Mouse (Mus musculus) midbrain, embryonic 10.5 days (tissue): Measurements from ENCODE around the gene Adam17. TPM values are rescaled to one million over a fixed set of nuclear protein-coding genes. Genes with fewer than 3 reads are reported as not detected.

Experiments used
- DNase-seq: peaks from one replicate; pipeline ENCODE4 v3.0.0-alpha.2; 2017; ENCODE audit warnings: low spot score
- H3K27ac ChIP-seq: fragments of 300-500 bp; sonication (generic); replicated peaks from 2 replicates; pipeline ENCODE4 v1.5.1; 2016; ENCODE audit warnings: mild to moderate bottlenecking
- H3K27me3 ChIP-seq: fragments of 300-500 bp; sonication (generic); 2 replicates; pipeline ENCODE4 v1.6.1; 2016; ENCODE audit warnings: low read depth, mild to moderate bottlenecking; ENCODE audit not compliant: poor library complexity, severe bottlenecking
- H3K36me3 ChIP-seq: fragments of 300-500 bp; sonication (generic); 2 replicates; pipeline ENCODE4 v1.6.1; 2016; ENCODE audit warnings: mild to moderate bottlenecking, moderate library complexity
- H3K4me1 ChIP-seq: fragments of 300-500 bp; sonication (generic); 2 replicates; pipeline ENCODE4 v1.6.1; 2016
- H3K4me3 ChIP-seq: fragments of 300-500 bp; sonication (generic); 2 replicates; pipeline ENCODE4 v1.5.1; 2016; ENCODE audit warnings: mild to moderate bottlenecking, moderate library complexity
- H3K9me3 ChIP-seq: fragments of 300-500 bp; sonication (generic); replicated peaks from 2 replicates; pipeline ENCODE4 v1.6.1; 2016; ENCODE audit warnings: mild to moderate bottlenecking
- WGBS: fragments of 180-500 bp; shearing (Covaris S2); methylation state at CpG from one replicate; pipeline ENCODE4 v1.1.7; 2016; 5-methylcytosine and 5-hydroxymethylcytosine counted together
- polyA plus RNA-seq: library from polyadenylated mRNA; unstranded; fragments of >200 nt; fragmentation: Nextera tagmentation; extraction: Ambion mirVana; gene quantifications from 2 replicates; pipeline ENCODE4 v1.2.1, GENCODE M21; 2016

Adam17 gene
- polyA plus RNA-seq, 1 experiment from 2014 or later: 42.8 TPM

DNA sequence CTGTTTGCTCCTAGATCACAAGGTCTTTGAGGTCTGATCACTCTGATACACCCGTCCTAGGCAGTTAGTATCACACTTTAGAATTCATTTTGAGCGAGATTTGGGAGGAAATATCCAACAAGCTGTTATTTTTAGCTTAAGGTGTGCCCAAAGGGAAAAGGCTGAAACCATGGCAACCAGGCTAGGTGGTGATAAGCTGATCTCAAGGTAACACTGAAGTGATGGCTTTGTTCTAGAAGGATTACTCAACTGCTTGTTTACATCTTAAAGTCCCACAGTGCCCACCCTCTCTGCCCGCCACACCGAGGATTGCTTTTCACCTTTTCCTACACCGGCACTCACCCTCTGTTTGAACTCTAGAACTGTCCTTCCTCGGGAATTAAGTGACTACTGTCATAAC is 83.8 kb downstream of the Adam17 start:
- 86% methylated on average over 6 of the region's 6 CpGs for WGBS
- Histone ChIP-seq H3K36me3 (peaks cover 65% of the 10 kb centered on the region), H3K4me3 (no peak overlapping the region), H3K9me3 (no peaks in the 10 kb centered on the region), H3K4me1 (peaks cover 15% of the 10 kb centered on the region), H3K27ac (no peak overlapping the region), H3K27me3 (no peaks in the 10 kb centered on the region)
- no peak for DNase-seq

DNA sequence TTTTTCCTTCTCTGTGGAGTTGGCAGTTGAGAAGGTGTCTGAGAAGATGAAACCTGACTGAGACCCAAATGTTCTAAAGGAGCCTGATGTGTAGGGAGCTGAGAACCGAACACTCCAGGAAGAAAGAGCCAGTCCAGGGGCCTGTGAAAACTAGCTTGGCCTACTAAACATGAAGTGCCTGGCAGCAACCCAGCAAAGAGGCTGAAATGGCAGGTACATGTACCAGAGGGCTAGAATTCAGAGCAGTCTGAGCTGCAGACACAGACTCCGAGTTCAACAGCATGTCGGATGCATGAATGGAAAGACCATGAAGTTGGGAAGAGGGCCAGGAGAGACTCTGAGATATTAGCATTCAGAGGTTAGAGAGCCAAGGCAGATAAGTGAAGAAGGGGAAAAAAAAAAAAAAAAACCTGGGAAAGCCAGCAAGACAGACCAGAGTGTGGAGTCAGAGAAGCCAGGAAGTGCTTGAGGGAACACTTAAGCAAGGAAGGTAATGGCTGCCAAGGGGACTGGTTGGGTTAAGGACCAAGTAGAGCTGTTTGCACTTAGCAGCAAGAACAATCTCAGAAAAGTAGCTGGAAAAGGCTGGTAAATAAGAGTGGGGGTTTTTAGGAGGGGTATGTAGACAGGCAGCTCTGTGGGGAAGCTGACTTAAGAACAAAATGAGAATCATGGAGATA is 84.6 kb downstream of the Adam17 start:
- Histone ChIP-seq H3K27me3 (no peaks in the 10 kb centered on the region), H3K4me3 (no peak overlapping the region), H3K36me3 (peaks cover 57% of the 10 kb centered on the region), H3K27ac (no peak overlapping the region), H3K9me3 (no peaks in the 10 kb centered on the region), H3K4me1 (peaks cover 15% of the 10 kb centered on the region)
- no peak for DNase-seq
- WGBS: 94% methylated on average over 3 of the region's 3 CpGs

DNA sequence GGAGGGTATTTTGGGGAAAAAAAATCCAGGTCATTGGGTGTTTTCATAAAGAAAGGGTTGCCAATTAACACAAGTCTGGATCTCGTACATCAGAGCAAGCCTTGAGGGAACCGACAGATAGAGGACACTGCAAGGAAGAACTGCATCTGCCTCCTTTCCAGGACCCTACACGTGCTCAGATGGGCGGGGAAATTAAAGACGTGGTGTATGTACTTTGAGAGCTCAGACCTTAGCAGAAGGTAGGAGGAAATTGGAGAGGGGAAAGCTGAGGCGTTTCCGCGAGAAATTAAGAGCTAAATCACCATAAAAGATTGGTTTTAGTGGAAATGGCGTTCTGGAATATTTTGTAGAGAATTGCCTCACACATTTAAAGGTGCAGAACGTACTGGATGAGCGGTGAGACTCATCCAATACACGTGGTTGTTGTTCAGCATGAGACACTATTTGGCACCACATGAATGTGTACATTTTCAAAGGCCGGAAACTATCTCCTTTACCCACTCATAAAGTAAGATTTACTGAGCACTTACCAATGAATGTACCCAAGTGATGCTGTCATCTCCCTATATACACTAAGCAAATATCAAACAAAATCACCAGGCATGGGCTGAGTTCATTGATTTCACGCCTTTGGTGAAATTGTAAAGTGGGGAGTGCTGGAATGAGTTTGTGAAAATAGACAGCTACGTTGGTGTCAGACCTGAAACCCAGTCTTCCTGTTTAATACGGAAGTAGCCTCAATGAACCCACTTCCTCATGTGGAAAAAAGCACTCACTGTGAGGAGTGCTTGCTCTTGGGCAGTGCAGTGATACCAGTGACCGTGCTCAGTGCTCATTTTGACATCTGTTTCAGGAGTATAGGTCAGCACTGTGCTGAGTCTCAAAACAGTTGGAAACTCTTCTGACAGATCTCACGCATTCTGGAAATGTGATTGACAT is 86.5 kb downstream of the Adam17 start:
- H3K27ac ChIP-seq: peak overlapping the region; percentile 91
- peak overlapping the region; percentile 76 for H3K4me3 ChIP-seq
- peaks cover 15% of the 10 kb centered on the region for H3K4me1 ChIP-seq
- no peaks in the 10 kb centered on the region for H3K9me3 ChIP-seq
- DNase-seq: peak; percentile 16
- 41% methylated on average over 18 of the region's 18 CpGs for WGBS
- no peaks in the 10 kb centered on the region for H3K27me3 ChIP-seq
- peaks cover 39% of the 10 kb centered on the region for H3K36me3 ChIP-seq

DNA sequence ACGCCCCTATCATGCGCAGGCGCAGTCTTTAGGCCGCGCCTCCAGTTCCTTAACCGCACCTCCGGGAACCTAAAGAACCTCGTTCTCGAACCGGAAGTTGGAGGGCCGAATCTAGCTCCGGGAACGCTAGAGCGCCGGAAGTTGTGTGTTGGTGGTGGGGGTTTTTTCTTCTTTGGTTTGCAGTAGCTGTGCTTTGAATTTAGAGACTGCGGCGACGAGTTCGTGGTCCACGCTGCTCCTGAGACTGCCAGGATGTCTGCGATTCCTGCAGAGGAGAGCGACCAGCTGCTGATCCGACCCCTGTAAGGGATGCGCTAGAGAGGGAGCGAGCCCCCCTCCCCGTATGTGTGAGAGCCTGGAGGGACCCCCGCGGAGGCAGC is 87.2 kb downstream of the Adam17 start, which contains the start of gene Itgb1bp1:
Gene Itgb1bp1, minus strand, starts transcription at position 42 of the 380 bp plus-strand sequence.
- Histone ChIP-seq H3K36me3 (peaks cover 31% of the 10 kb centered on the region), H3K4me1 (peaks cover 15% of the 10 kb centered on the region), H3K27ac (peak within 1 kb of the TSS; percentile 91), H3K9me3 (no peaks in the 10 kb centered on the region), H3K4me3 (peak within 1 kb of the TSS; percentile 76), H3K27me3 (no peaks in the 10 kb centered on the region)
- DNase-seq: peak; percentile 98
- under 1% methylated on average over 28 of the region's 28 CpGs for whole genome bisulfite sequencing

DNA sequence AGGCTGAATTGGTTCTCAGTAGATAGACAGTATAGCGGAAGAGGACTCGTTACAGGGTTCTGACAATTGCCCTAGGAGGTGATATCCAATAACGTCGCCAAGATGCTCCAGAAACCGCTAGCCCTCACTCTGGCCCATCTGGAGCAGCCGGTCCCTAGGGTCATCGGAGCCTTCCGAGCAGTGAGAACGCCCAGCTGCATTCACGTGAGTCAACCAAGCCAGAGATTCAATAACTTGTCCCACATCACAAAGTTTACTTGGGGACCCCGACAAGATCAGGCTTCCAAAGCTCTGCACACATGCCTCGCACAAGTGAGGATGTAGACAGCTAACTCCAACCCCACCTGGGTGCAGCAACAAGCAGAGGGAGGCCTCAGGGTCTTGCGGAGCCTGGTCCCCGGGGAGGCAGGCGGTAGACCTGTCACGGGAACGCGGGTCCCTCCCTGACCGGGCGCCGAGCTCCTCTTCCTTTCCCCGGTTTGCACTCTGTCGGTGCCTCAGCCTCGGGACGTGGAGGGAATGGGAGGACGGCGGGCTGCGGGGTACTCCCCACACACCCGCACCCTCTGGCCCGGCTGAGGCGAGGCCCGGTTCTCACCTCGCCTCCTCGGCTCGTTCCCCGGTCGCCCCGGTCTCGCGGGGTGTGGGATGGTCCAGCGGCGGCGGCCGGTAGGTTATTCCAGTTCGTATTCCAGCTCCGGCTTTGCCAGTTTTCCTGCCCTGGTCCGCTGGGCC is 87.8 kb downstream of the Adam17 start:
- no peak for DNase-seq
- Histone ChIP-seq H3K4me1 (peaks cover 15% of the 10 kb centered on the region), H3K27me3 (no peaks in the 10 kb centered on the region), H3K36me3 (peaks cover 26% of the 10 kb centered on the region), H3K27ac (peak overlapping the region; percentile 91), H3K9me3 (no peaks in the 10 kb centered on the region), H3K4me3 (peak overlapping the region; percentile 76)
- WGBS: under 1% methylated on average over 41 of the region's 47 CpGs

DNA sequence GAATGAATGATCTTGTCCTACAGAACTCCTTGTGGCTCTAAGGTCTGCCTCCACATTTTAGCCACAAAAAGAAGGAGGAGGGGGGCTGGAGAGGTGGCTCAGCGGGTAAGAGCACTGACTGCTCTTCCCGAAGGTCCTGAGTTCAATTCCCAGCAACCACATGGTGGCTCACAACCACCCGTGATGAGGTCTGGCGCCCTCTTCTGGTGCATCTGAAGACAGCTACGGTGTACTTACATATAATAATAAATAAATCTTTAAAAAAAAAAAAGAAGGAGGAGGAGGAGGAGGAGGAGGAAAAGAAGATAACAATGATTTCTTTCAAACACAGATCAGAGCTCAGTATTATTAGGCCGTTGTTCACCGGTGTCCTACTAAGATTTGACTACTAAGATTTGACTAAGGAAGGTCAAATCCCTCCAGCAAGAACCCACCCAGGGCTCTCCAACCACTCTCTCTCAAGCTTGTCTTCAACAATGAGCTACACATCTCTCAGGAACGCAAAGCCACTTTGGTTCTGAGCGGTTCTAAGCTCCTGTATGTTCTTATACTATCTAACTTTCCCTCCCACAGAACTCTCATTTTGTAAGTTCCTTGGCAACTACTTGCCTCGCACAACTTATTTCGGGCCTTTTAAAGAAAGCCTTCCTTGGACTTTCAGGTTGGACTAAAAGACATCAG is 88.5 kb downstream of the Adam17 start, which contains the start of gene Cpsf3:
Gene Cpsf3, plus strand, starts transcription at position 631 of the 681 bp plus-strand sequence.
- 60% methylated on average over 11 of the region's 11 CpGs for WGBS
- H3K27me3 ChIP-seq: no peaks in the 10 kb centered on the region
- no peak for DNase-seq

DNA sequence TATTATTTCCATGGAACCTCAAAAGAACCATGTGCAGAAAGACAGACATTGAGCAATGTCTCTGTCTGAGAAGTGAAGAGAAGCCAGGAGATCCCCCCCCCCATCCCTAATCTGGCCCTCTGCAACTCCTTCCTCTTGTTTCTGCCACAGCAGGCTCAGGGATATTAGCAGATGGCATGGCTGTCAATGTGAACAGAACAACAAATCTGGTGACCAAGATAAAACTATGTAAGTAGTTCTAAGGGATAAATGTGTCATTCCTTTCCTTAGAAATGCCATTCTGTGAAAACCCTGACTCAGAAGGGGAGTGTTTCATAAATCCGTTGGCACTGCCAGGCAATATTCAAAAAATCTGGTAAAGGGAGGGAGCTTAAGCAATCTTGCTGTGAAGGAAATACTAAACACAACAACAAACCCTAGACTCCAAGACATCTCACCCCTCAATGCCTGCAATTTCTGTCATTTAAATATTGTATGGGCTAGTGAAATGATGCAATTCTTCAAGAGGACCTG is 96.0 kb downstream of the Adam17 start:
- Histone ChIP-seq H3K27ac (no peak overlapping the region), H3K27me3 (no peaks in the 10 kb centered on the region), H3K9me3 (no peaks in the 10 kb centered on the region), H3K36me3 (peaks cover 18% of the 10 kb centered on the region), H3K4me3 (no peak overlapping the region), H3K4me1 (no peaks in the 10 kb centered on the region)
- 77% methylated on average over 1 of the region's 1 CpGs for WGBS
- no peak for DNase-seq

More for the DNA sequence above, 88.5 kb downstream of the Adam17 start, which contains the start of gene Cpsf3:
- Histone ChIP-seq H3K4me3 (peak within 1 kb of the TSS; percentile 76), H3K36me3 (peaks cover 18% of the 10 kb centered on the region), H3K9me3 (no peaks in the 10 kb centered on the region), H3K27ac (peak within 1 kb of the TSS; percentile 91), H3K4me1 (peaks cover 15% of the 10 kb centered on the region)

DNA sequence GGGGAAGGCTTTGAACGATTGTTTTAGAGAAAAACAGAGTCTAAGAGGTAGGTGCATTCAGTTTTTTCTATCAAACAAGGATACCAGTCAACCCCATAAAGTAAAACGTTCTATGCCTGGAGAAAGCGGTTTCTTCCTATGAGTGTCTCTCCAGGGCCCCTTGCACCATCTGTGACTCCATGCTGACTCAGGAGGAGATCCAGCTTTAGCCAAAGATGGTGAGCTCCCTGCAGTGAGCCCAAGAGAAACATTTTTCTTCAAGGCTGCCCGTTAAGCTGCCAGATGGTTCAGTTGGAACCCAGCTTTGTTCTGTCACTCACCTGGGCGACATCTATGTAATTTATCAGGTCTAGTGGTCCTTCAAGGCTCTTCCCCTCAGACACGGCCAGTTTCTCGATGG is 99.0 kb downstream of the Adam17 start:
- no peak overlapping the region for H3K4me3 ChIP-seq
- H3K9me3 ChIP-seq: no peaks in the 10 kb centered on the region
- H3K36me3 ChIP-seq: peaks cover 48% of the 10 kb centered on the region
- no peaks in the 10 kb centered on the region for H3K4me1 ChIP-seq
- no peaks in the 10 kb centered on the region for H3K27me3 ChIP-seq
- DNase-seq: no peak
- WGBS: 86% methylated on average over 7 of the region's 7 CpGs
- H3K27ac ChIP-seq: no peak overlapping the region

Other genes with a start within 250 kb of the Adam17 start
- 142 and 148 TPM in 2 replicates for gene Cpsf3, start 88.2 kb downstream of the Adam17 start, polyA plus RNA-seq
- 43.0 and 44.8 TPM in 2 replicates for gene Itgb1bp1, start 87.3 kb downstream of the Adam17 start, polyA plus RNA-seq
- 44.8 and 49.3 TPM in 2 replicates for gene Iah1, start 57.2 kb downstream of the Adam17 start, polyA plus RNA-seq
- 1,071 and 1,090 TPM in 2 replicates for gene Ywhaq, start 44.0 kb upstream of the Adam17 start, polyA plus RNA-seq